Mouse (Mus musculus) left cerebral cortex, adult 9 months (tissue): ENCODE measurements around the gene Slc9a8.

Source experiments
- DNase-seq, 2 experiments: peaks; one replicate each; pipeline ENCODE4 v3.0.0; 2022; ENCODE audit warnings: low spot score in 2 of 2

Slc9a8 gene

GRCm38 (mm10) chr2:167483081-167483826, 61.7 kb downstream of the Slc9a8 start:
- no peak for DNase-seq

- DNase-seq: no peak
Measured at GRCm38 (mm10) chr2:167483827-167484410, 62.4 kb downstream of the Slc9a8 start.

- DNase-seq: no peak
Measured at GRCm38 (mm10) chr2:167484932-167485331, 63.4 kb downstream of the Slc9a8 start.

- DNase-seq: no peak
Measured at GRCm38 (mm10) chr2:167485501-167486377, 64.2 kb downstream of the Slc9a8 start.

- DNase-seq: peak in 1 of 2 experiments; percentile 59
Measured at GRCm38 (mm10) chr2:167486573-167486972, 65.1 kb downstream of the Slc9a8 start.

GRCm38 (mm10) chr2:167487551-167487950, 66.0 kb downstream of the Slc9a8 start:
- no peak for DNase-seq

- no peak for DNase-seq
Measured at GRCm38 (mm10) chr2:167487994-167488393, 66.5 kb downstream of the Slc9a8 start.

GRCm38 (mm10) chr2:167490813-167491525, 69.5 kb downstream of the Slc9a8 start:
- DNase-seq: peak; percentile 67 to 84

GRCm38 (mm10) chr2:167491757-167492708, 70.5 kb downstream of the Slc9a8 start, which contains the start of gene Rnf114:
Rnf114 (plus strand) TSS chr2:167492645.
- peak in 1 of 2 experiments; percentile 50 for DNase-seq

GRCm38 (mm10) chr2:167492713-167493636, 71.5 kb downstream of the Slc9a8 start, which contains the start of gene Spata2:
Spata2 (minus strand) TSS chr2:167492887.
- peak; percentile 82 to 95 for DNase-seq

GRCm38 (mm10) chr2:167496437-167496836, 74.9 kb downstream of the Slc9a8 start:
- peak in 1 of 2 experiments; percentile 70 for DNase-seq

- DNase-seq: no peak
Measured at GRCm38 (mm10) chr2:167497272-167497671, 75.8 kb downstream of the Slc9a8 start.

GRCm38 (mm10) chr2:167502554-167503252, 81.2 kb downstream of the Slc9a8 start:
- DNase-seq: no peak

- peak in 1 of 2 experiments; percentile 85 for DNase-seq
Measured at GRCm38 (mm10) chr2:167503253-167503895, 81.9 kb downstream of the Slc9a8 start.

GRCm38 (mm10) chr2:167503896-167504349, 82.4 kb downstream of the Slc9a8 start:
- DNase-seq: no peak

- DNase-seq: no peak
Measured at GRCm38 (mm10) chr2:167505127-167505526, 83.6 kb downstream of the Slc9a8 start.

GRCm38 (mm10) chr2:167506546-167507260, 85.2 kb downstream of the Slc9a8 start:
- no peak for DNase-seq
